20 mouse cellular contexts compared by ENCODE assay signal in genomic region chr16:96087436-96087835, GRCm38 (mm10). TPM values are rescaled to one million over a fixed set of nuclear protein-coding genes. Genes with fewer than 3 reads are reported as not detected.
DNase-seq lines count a peak whose midpoint lies in the region; ATAC-seq and TF ChIP-seq lines count a peak whose summit lies in the region.
"Had no signal": no experiment of that assay in that cellular context is flagged by ENCODE, and none has a peak within 500 bp of the region (broad histone marks: within the 10 kb centered on the region; RNA-seq: fewer than 3 reads in every experiment).

No protein-coding gene starts in this region.

- no peaks in the 10 kb centered on the region for H3K27me3 ChIP-seq in kidney, postnatal 0 days (ENCODE audit: insufficient read depth, low read length)
- no peaks in the 10 kb centered on the region for H3K27me3 ChIP-seq in kidney, embryonic 16.5 days (ENCODE audit: insufficient read depth, low read length)
- no peaks in the 10 kb centered on the region for H3K27me3 ChIP-seq in midbrain, postnatal 0 days (ENCODE audit: insufficient read depth, low read length)
- H3K27me3 ChIP-seq in midbrain, embryonic 16.5 days (ENCODE audit: control insufficient read depth, insufficient read depth, low read depth, low read length): no peaks in the 10 kb centered on the region
- no peaks in the 10 kb centered on the region for H3K27me3 ChIP-seq in myocyte (ENCODE audit: control insufficient read depth, insufficient read depth, insufficient read length)
- H3K27me3 ChIP-seq: forebrain, embryonic 13.5 days; heart, embryonic 15.5 days; hindbrain, embryonic 13.5 days had no signal

- H3K9me3 ChIP-seq in kidney, postnatal 0 days (replicated peaks; ENCODE audit: low read length): no peaks in the 10 kb centered on the region
- no peaks in the 10 kb centered on the region for H3K9me3 ChIP-seq in kidney, embryonic 16.5 days (ENCODE audit: low read length)
- H3K9me3 ChIP-seq in midbrain, postnatal 0 days (ENCODE audit: low read length): no peaks in the 10 kb centered on the region
- H3K9me3 ChIP-seq in midbrain, embryonic 16.5 days (replicated peaks; ENCODE audit: control insufficient read depth, low read length, poor library complexity, severe bottlenecking): no peaks in the 10 kb centered on the region
- H3K9me3 ChIP-seq: embryonic facial prominence, embryonic 10.5 days; forebrain, embryonic 13.5 days; G1E; heart, embryonic 10.5 days; heart, embryonic 15.5 days; hindbrain, embryonic 13.5 days had no signal

- H3K9ac ChIP-seq in kidney, postnatal 0 days (ENCODE audit: low read depth, low read length): no peak overlapping the region
- no peak overlapping the region for H3K9ac ChIP-seq in kidney, embryonic 16.5 days (replicated peaks; ENCODE audit: low read length)
- H3K9ac ChIP-seq in midbrain, postnatal 0 days (replicated peaks; ENCODE audit: low read length, poor library complexity, severe bottlenecking): no peak overlapping the region
- no peak overlapping the region for H3K9ac ChIP-seq in midbrain, embryonic 16.5 days (ENCODE audit: low read depth, low read length)
- H3K9ac ChIP-seq: forebrain, embryonic 13.5 days; forebrain, postnatal 0 days; heart, embryonic 15.5 days; hindbrain, embryonic 13.5 days had no signal

- DNase-seq in gastrocnemius, adult 2 months: no peak
- no peak for DNase-seq in gastrocnemius, postnatal 4 days (ENCODE audit: low spot score in 2 of 2)
- DNase-seq in kidney, postnatal 0 days (ENCODE audit: low spot score): no peak
- no peak for DNase-seq in midbrain, postnatal 0 days (ENCODE audit: low spot score)
- no peak for DNase-seq in B cell, adult 2 months
- DNase-seq: adrenal gland, postnatal 25 days; cerebellum, adult 2 months; cerebellum, postnatal 10 days; forebrain, postnatal 0 days; gastrocnemius, postnatal 25 days; heart, postnatal 14 days had no signal

- no peak overlapping the region for H3K4me2 ChIP-seq in kidney, postnatal 0 days (ENCODE audit: low read length)
- no peak overlapping the region for H3K4me2 ChIP-seq in kidney, embryonic 16.5 days (replicated peaks; ENCODE audit: low read depth, low read length)
- H3K4me2 ChIP-seq in midbrain, postnatal 0 days (ENCODE audit: low read depth, low read length, poor library complexity, severe bottlenecking): no peak overlapping the region
- H3K4me2 ChIP-seq in midbrain, embryonic 16.5 days (ENCODE audit: low read length): no peak overlapping the region
- no peak overlapping the region for H3K4me2 ChIP-seq in myocyte (ENCODE audit: low read depth)
- H3K4me2 ChIP-seq: forebrain, embryonic 13.5 days; heart, embryonic 15.5 days; hindbrain, embryonic 13.5 days had no signal

- TF ChIP-seq CTCF in gastrocnemius, adult 2 months (IDR thresholded peaks at IDR 0.05): peak; percentile 15; the same call in 1 of the 2 replicates
- TF ChIP-seq CTCF in kidney, postnatal 0 days (IDR thresholded peaks at IDR 0.05; ENCODE audit: low read depth): peak; percentile 36; the same call in 1 of the 2 replicates
- peak; percentile 22; the same call in 1 of the 2 replicates for TF ChIP-seq CTCF in midbrain, postnatal 0 days (IDR thresholded peaks at IDR 0.05)

- no peak overlapping the region for H3K4me3 ChIP-seq in gastrocnemius, adult 2 months
- H3K4me3 ChIP-seq in kidney, postnatal 0 days (replicated peaks; ENCODE audit: low read depth, low read length): no peak overlapping the region
- H3K4me3 ChIP-seq in kidney, embryonic 16.5 days (ENCODE audit: low read length): no peak overlapping the region
- no peak overlapping the region for H3K4me3 ChIP-seq in midbrain, postnatal 0 days (ENCODE audit: low read depth, low read length)
- H3K4me3 ChIP-seq in midbrain, embryonic 16.5 days (ENCODE audit: low read depth, low read length): no peak overlapping the region
- H3K4me3 ChIP-seq in myocyte: no peak overlapping the region
- H3K4me3 ChIP-seq: embryonic facial prominence, embryonic 10.5 days; forebrain, embryonic 13.5 days; heart, embryonic 10.5 days; heart, embryonic 15.5 days; hindbrain, embryonic 13.5 days had no signal

- H3K36me3 ChIP-seq in kidney, postnatal 0 days (ENCODE audit: insufficient read depth, low read length): no peaks in the 10 kb centered on the region
- H3K36me3 ChIP-seq in kidney, embryonic 16.5 days (ENCODE audit: insufficient read depth, low read length): no peaks in the 10 kb centered on the region
- H3K36me3 ChIP-seq in midbrain, postnatal 0 days (ENCODE audit: insufficient read depth, low read length): no peaks in the 10 kb centered on the region
- no peaks in the 10 kb centered on the region for H3K36me3 ChIP-seq in midbrain, embryonic 16.5 days (ENCODE audit: control insufficient read depth, insufficient read depth, low read length)
- H3K36me3 ChIP-seq in myocyte (ENCODE audit: control insufficient read depth, insufficient read depth): no peaks in the 10 kb centered on the region
- H3K36me3 ChIP-seq: embryonic facial prominence, embryonic 10.5 days; G1E; heart, embryonic 10.5 days; heart, embryonic 15.5 days; hindbrain, embryonic 13.5 days had no signal

- peak overlapping the region; percentile 53; the same call in 1 of the 2 replicates for H3K27ac ChIP-seq in gastrocnemius, adult 2 months
- no peak overlapping the region for H3K27ac ChIP-seq in kidney, postnatal 0 days
- no peak overlapping the region for H3K27ac ChIP-seq in kidney, embryonic 16.5 days (ENCODE audit: low read length)
- H3K27ac ChIP-seq in midbrain, postnatal 0 days (ENCODE audit: low read depth, low read length): no peak overlapping the region
- no peak overlapping the region for H3K27ac ChIP-seq in midbrain, embryonic 16.5 days (ENCODE audit: low read length)
- H3K27ac ChIP-seq: embryonic facial prominence, embryonic 10.5 days; forebrain, embryonic 13.5 days; heart, embryonic 10.5 days; heart, embryonic 15.5 days; hindbrain, embryonic 13.5 days had no signal

- no peak for TF ChIP-seq POLR2A in myocyte (IDR thresholded peaks at IDR 0.05; ENCODE audit: insufficient read length, low read depth)

- H3K4me1 ChIP-seq in kidney, postnatal 0 days (replicated peaks; ENCODE audit: insufficient read depth, low read length): peaks cover 10% of the 10 kb centered on the region; the same call in 1 of the 2 replicates
- peaks cover 4% of the 10 kb centered on the region; the same call in 1 of the 2 replicates for H3K4me1 ChIP-seq in kidney, embryonic 16.5 days (ENCODE audit: insufficient read depth, low read length)
- H3K4me1 ChIP-seq in midbrain, postnatal 0 days (ENCODE audit: insufficient read depth, low read length): peaks cover 6% of the 10 kb centered on the region; the same call in 1 of the 2 replicates
- peaks cover 10% of the 10 kb centered on the region for H3K4me1 ChIP-seq in midbrain, embryonic 16.5 days (ENCODE audit: control insufficient read depth, insufficient read depth, low read length)

- no peaks in the 10 kb centered on the region for H3K79me2 ChIP-seq in myocyte (ENCODE audit: control insufficient read depth, insufficient read depth)

- intact Hi-C loops in gastrocnemius, adult 2 months (cut with DNase I): loop anchor here (5.0 kb wide), 1 partner anchor 105 kb away; the partner anchor contains the start of gene Lca5l

- ATAC-seq in kidney, postnatal 0 days (replicated peaks; ENCODE audit: low FRiP score, low read depth): no peak
- no peak for ATAC-seq in kidney, embryonic 16.5 days (ENCODE audit: low FRiP score, low TSS enrichment)
- no peak for ATAC-seq in midbrain, postnatal 0 days (ENCODE audit: low FRiP score)
- no peak for ATAC-seq in midbrain, embryonic 16.5 days
- ATAC-seq: forebrain, embryonic 13.5 days; forebrain, postnatal 0 days had no signal

- no peak overlapping the region for H3ac ChIP-seq in myocyte (ENCODE audit: control insufficient read depth, insufficient read length)

- 75% methylated on average over 4 of the region's 4 CpGs for WGBS in kidney, postnatal 0 days
- WGBS in kidney, embryonic 16.5 days: 81% methylated on average over 4 of the region's 4 CpGs
- 81% methylated on average over 4 of the region's 4 CpGs for WGBS in midbrain, postnatal 0 days
- WGBS in midbrain, embryonic 16.5 days: 81% methylated on average over 4 of the region's 4 CpGs

TF ChIP-seq in myocyte, 11 proteins besides CTCF, POLR2A, EP300 and RAD21:
- no peak for TF ChIP-seq TCF3 (IDR thresholded peaks at IDR 0.05; ENCODE audit: insufficient read length, low read depth)
- TF ChIP-seq USF1 (IDR thresholded peaks at IDR 0.05; ENCODE audit: low read depth): peak; percentile 14
- no peak for TF ChIP-seq MYOD1 (IDR thresholded peaks at IDR 0.05; ENCODE audit: control insufficient read depth in 1 of 3, insufficient read length in 2 of 3, low read depth in 2 of 3)

RNA-seq across cellular contexts. Expression of gene Brwd1, which starts 5.1 kb away (rescaled TPM):
- 10 to 100 TPM; 56.4 to 62.8 TPM for total RNA-seq in gastrocnemius, adult 2 months (2021)
- total RNA-seq in gastrocnemius, postnatal 4 days (2021): 100 to 1,000 TPM; 118 to 133 TPM
- 45.4 and 52.8 TPM in 2 replicates for polyA plus RNA-seq in kidney, postnatal 0 days (2015; fragmentation: Nextera tagmentation; extraction: Ambion mirVana)
- 74.5 and 85.6 TPM in 2 replicates for polyA plus RNA-seq in kidney, embryonic 16.5 days (2015; fragmentation: Nextera tagmentation; extraction: Ambion mirVana)
- 151 and 186 TPM in 2 replicates for total RNA-seq in midbrain, postnatal 0 days (2014; rRNA removed)
- 169 and 173 TPM in 2 replicates for polyA plus RNA-seq in midbrain, postnatal 0 days (2015; fragmentation: Nextera tagmentation; extraction: Ambion mirVana)
- polyA plus RNA-seq in midbrain, embryonic 16.5 days (2015; fragmentation: Nextera tagmentation; extraction: Ambion mirVana): 264 and 288 TPM in 2 replicates
- 21.4 TPM for polyA plus RNA-seq in myocyte (2012; fragmentation: generic; extraction: Trizol)

RNA-seq across cellular contexts. Expression of gene Hmgn1, which starts 40.1 kb away (rescaled TPM):
- 10 to 100 TPM; 19.9 to 38.1 TPM for total RNA-seq in gastrocnemius, adult 2 months (2021)
- total RNA-seq in gastrocnemius, postnatal 4 days (2021): 100 to 1,000 TPM; 172 to 185 TPM
- 551 and 628 TPM in 2 replicates for polyA plus RNA-seq in kidney, postnatal 0 days (2015; fragmentation: Nextera tagmentation; extraction: Ambion mirVana)
- 609 and 649 TPM in 2 replicates for polyA plus RNA-seq in kidney, embryonic 16.5 days (2015; fragmentation: Nextera tagmentation; extraction: Ambion mirVana)
- total RNA-seq in midbrain, postnatal 0 days (2014; rRNA removed): 106 and 119 TPM in 2 replicates
- 184 and 202 TPM in 2 replicates for polyA plus RNA-seq in midbrain, postnatal 0 days (2015; fragmentation: Nextera tagmentation; extraction: Ambion mirVana)
- 304 and 377 TPM in 2 replicates for polyA plus RNA-seq in midbrain, embryonic 16.5 days (2015; fragmentation: Nextera tagmentation; extraction: Ambion mirVana)
- polyA plus RNA-seq in myocyte (2012; fragmentation: generic; extraction: Trizol): 120 TPM

RNA-seq across cellular contexts. Expression of gene Wrb, which starts 57.8 kb away (rescaled TPM):
- 10 to 100 TPM in 1 of 2 experiments, 1 to 10 TPM in 1; 9.7 to 12.3 TPM for total RNA-seq in gastrocnemius, adult 2 months (2021)
- 10 to 100 TPM; 14.0 to 18.1 TPM for total RNA-seq in gastrocnemius, postnatal 4 days (2021)
- polyA plus RNA-seq in kidney, postnatal 0 days (2015; fragmentation: Nextera tagmentation; extraction: Ambion mirVana): 47.8 and 55.9 TPM in 2 replicates
- 70.1 and 75.2 TPM in 2 replicates for polyA plus RNA-seq in kidney, embryonic 16.5 days (2015; fragmentation: Nextera tagmentation; extraction: Ambion mirVana)
- 190 and 218 TPM in 2 replicates for total RNA-seq in midbrain, postnatal 0 days (2014; rRNA removed)
- polyA plus RNA-seq in midbrain, postnatal 0 days (2015; fragmentation: Nextera tagmentation; extraction: Ambion mirVana): 212 and 228 TPM in 2 replicates
- polyA plus RNA-seq in midbrain, embryonic 16.5 days (2015; fragmentation: Nextera tagmentation; extraction: Ambion mirVana): 242 and 245 TPM in 2 replicates
- 16.4 TPM for polyA plus RNA-seq in myocyte (2012; fragmentation: generic; extraction: Trizol)
